Mouse (Mus musculus): ENCODE data around the gene Gm10053.

DNA sequence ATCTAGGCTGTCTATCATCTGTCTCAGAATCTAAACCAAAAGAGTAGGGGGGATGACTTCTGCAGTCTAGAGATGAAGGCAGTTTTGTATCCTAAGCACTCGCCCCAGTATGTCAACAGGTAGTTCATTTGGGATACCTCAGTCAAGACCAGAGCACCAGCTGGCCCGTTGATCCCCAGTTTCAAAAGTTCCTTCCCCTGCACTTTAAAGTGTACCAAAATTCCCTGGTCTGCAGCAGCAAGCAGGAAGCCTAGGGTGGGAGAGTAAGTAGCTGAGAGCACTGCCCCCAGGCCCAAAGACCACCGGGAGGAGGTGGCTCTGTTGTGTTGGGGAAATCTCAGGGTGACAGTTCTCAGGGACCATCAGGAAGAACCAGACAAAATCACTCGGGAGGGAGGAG is 21.1 kb downstream of the Gm10053 start:
- TF ChIP-seq POLR2AphosphoS2 (IDR thresholded peaks at IDR 0.05; ENCODE audit: low read depth, low read length) = no peak
- no peak for TF ChIP-seq POLR2A (IDR thresholded peaks at IDR 0.05; ENCODE audit: low read depth, low read length)
